Mouse (Mus musculus) CH12.LX (cell line): ENCODE data around the gene Prrt4.

ENCODE experiments used
- CHD2 ChIP-seq: IDR thresholded peaks from 2 replicates; pipeline ENCODE4 v1.6.1; 2011; ENCODE audit warnings: low read length, improper control_type of control experiment
- CTCF ChIP-seq, 2 experiments: IDR thresholded peaks in 1 of 2; conservative IDR thresholded peaks in 1 of 2; 2 replicates each; pipeline ENCODE4 v1.5.1; 2011 to 2012; ENCODE audit warnings: low read depth in 2 of 2, low read length in 2 of 2, improper control_type of control experiment in 1 of 2, inconsistent platforms in 1 of 2, mild to moderate bottlenecking in 1 of 2, moderate library complexity in 1 of 2
- EP300 ChIP-seq: IDR thresholded peaks from 2 replicates; pipeline ENCODE4 v1.6.1; 2011; ENCODE audit warnings: low read length, improper control_type of control experiment
- POLR2A ChIP-seq: IDR thresholded peaks from 2 replicates; pipeline ENCODE4 v1.6.1; 2011; ENCODE audit warnings: low read depth, mild to moderate bottlenecking, improper control_type of control experiment, low read length
- UBTF ChIP-seq: IDR thresholded peaks from 2 replicates; pipeline ENCODE4 v1.6.1; 2012; ENCODE audit warnings: low read depth, mild to moderate bottlenecking, inconsistent platforms, low read length, improper control_type of control experiment, moderate library complexity

GRCm38 (mm10) chr6:29133100-29133499 is 46.3 kb downstream of the Prrt4 start:
- TF ChIP-seq POLR2A = no peak
- TF ChIP-seq CTCF (conservative IDR thresholded peaks at IDR 0.05 in 1 of 2, IDR thresholded peaks at IDR 0.05 in 1 of 2; ENCODE audit: low read depth in 2 of 2, low read length in 2 of 2) = no peak
- TF ChIP-seq EP300 = no peak
- TF ChIP-seq UBTF = no peak
- no peak for TF ChIP-seq CHD2
